Mouse (Mus musculus): ENCODE data around the gene Bmp2k.

- TF ChIP-seq POLR2A (IDR thresholded peaks at IDR 0.05; ENCODE audit: control insufficient read depth, low read depth, low read length) = no peak
- TF ChIP-seq CTCF (IDR thresholded peaks at IDR 0.05; ENCODE audit: control insufficient read depth, insufficient read depth, insufficient replicate concordance, low read depth, low read length) = no peak
These were observed 12.3 kb downstream of the Bmp2k start for GRCm38 (mm10) chr5:97009601-97010335.
